Mouse (Mus musculus) lung, postnatal 0 days (tissue): Measurements from ENCODE around the gene Fkbp14.

Experiments
- CTCF ChIP-seq: IDR thresholded peaks from 2 replicates; pipeline ENCODE4 v1.5.1; 2016; ENCODE audit warnings: antibody characterized with exemption, mild to moderate bottlenecking
- EP300 ChIP-seq: IDR thresholded peaks from 2 replicates; pipeline ENCODE4 v1.6.1; 2016; ENCODE audit warnings: antibody characterized with exemption, mild to moderate bottlenecking, control low read depth

- no peak for TF ChIP-seq CTCF
- no peak for TF ChIP-seq EP300
Observed at GRCm38 (mm10) chr6:54595330-54595878, 1.7 kb downstream of the Fkbp14 start.
